Mouse (Mus musculus) cerebellum, adult 2 months (tissue): ENCODE results near the gene Adgrg1. TPM values are rescaled to one million over a fixed set of nuclear protein-coding genes. Genes with fewer than 3 reads are reported as not detected.
A peak's percentile ranks its signal among the peaks of the same experiment; 100 is the strongest.

Experiments used
- DNase-seq, 2 experiments: peaks; one replicate each; pipeline ENCODE4 v3.0.0; 2021
- H3K27ac ChIP-seq: fragments of 200-500 bp; 2 replicates; pipeline ENCODE4 v1.5.1; 2012; ENCODE audit warnings: low read length, control low read depth, inconsistent platforms; ENCODE audit not compliant: insufficient read depth
- H3K27me3 ChIP-seq: fragments of 200-500 bp; 2 replicates; pipeline ENCODE4 v1.6.1; 2012; ENCODE audit warnings: inconsistent platforms, mild to moderate bottlenecking, low read length, moderate library complexity; ENCODE audit not compliant: control insufficient read depth, insufficient read depth
- H3K4me1 ChIP-seq: fragments of 200-500 bp; 2 replicates; pipeline ENCODE4 v1.6.1; 2011; ENCODE audit warnings: low read length; ENCODE audit not compliant: control insufficient read depth, insufficient read depth
- H3K4me3 ChIP-seq: fragments of 200-500 bp; replicated peaks from 2 replicates; pipeline ENCODE3; 2011; ENCODE audit warnings: mild to moderate bottlenecking, low read depth, low read length, control low read depth; ENCODE audit not compliant: insufficient read depth
- CTCF ChIP-seq: fragments of 200-500 bp; IDR thresholded peaks from 2 replicates; pipeline ENCODE4 v1.5.1; 2011; ENCODE audit warnings: low read depth, mild to moderate bottlenecking, control low read depth, low read length, moderate library complexity, borderline replicate concordance; ENCODE audit not compliant: insufficient read depth
- POLR2A ChIP-seq: fragments of 200-500 bp; IDR thresholded peaks from 2 replicates; pipeline ENCODE4 v1.6.1; 2011; ENCODE audit warnings: low read length, control low read depth, borderline replicate concordance; ENCODE audit not compliant: insufficient read depth
- WGBS: fragments of 180-500 bp; shearing (Covaris S2); methylation state at CpG from one replicate; pipeline ENCODE4 v1.1.7; 2018; 5-methylcytosine and 5-hydroxymethylcytosine counted together
- polyA plus RNA-seq: library from polyadenylated mRNA; depleted of rRNA; stranded (reverse); fragments of >200 nt; gene quantifications from 2 replicates; pipeline ENCODE4 v1.2.3, GENCODE M21; 2012

Adgrg1 gene
- polyA plus RNA-seq, 1 experiment: 75.8 TPM

DNA sequence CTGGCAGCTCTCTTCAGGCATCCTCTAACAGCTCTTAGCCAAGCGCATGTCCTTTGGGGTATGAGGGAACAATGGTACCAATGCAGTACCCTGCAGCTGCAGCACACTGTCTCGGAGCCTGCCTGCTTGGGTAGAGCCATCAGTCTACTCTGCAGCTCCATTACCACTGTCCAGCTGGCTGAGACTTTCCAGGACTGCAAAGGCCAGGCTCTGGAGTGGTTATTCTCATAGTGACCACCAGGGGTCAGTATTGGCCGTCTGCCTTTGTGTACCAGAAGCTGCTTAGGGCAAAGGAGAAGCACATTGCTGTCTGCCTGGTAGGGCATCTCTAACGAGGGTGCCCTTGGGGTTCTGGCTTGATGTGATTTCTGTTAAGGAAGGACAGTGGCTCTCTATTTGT is 24.5 kb upstream of the Adgrg1 start:
- no peak overlapping the region for H3K4me3 ChIP-seq
- peak; percentile 73 to 75 for DNase-seq
- TF ChIP-seq POLR2A: no peak
- TF ChIP-seq CTCF: peak; percentile 95
- no peaks in the 10 kb centered on the region for H3K27me3 ChIP-seq
- no peak overlapping the region for H3K27ac ChIP-seq
- 5% methylated on average over 4 of the region's 4 CpGs for WGBS
- no peaks in the 10 kb centered on the region for H3K4me1 ChIP-seq

DNA sequence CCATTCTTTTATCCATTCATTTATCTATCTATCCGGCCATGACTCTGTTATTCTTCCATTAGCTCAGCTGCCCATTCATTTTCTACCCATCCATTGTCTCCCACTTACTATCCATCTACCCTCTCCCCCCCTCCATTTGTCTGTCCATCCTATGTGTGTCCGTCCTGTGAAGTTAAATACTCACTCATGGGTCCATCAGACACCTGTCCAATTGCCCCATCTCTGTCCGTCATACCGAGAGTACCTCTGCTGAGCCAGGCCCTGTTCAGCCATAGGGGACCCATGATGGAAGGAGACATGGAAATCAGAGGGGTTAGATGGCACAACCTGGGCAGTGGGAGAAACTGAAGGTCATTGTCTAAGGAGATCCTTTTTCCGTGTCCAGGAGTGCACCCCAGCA is 24.1 kb upstream of the Adgrg1 start:
- Histone ChIP-seq H3K4me1 (no peaks in the 10 kb centered on the region), H3K4me3 (no peak overlapping the region), H3K27me3 (no peaks in the 10 kb centered on the region), H3K27ac (no peak overlapping the region)
- 73% methylated on average over 5 of the region's 5 CpGs for WGBS
- TF ChIP-seq POLR2A (no peak), CTCF (no peak)
- no peak for DNase-seq

DNA sequence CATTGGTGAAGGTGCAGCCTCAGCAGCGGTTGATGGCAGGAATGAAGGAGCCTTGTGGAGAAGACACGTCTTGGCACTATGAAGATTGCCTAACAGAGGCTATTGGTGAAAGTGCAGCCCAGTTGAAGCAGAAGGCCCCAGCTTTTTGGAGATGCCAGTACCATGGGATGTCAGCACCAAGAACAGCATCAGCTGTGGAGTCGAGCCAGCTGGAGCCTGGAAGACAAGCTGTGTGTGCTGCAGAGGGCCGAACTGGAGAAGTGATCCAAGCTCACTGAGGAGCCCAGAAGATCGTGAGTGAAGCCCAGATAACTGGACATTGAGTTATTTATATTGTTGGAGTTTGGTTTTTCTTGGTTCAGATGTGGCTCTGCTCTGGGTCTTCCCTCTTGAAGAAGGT is 22.5 kb upstream of the Adgrg1 start:
- Histone ChIP-seq H3K27me3 (no peaks in the 10 kb centered on the region), H3K4me3 (no peak overlapping the region), H3K27ac (no peak overlapping the region), H3K4me1 (no peaks in the 10 kb centered on the region)
- WGBS: 51% methylated on average over 5 of the region's 5 CpGs
- no peak for DNase-seq
- TF ChIP-seq CTCF: no peak
- TF ChIP-seq POLR2A: no peak

DNA sequence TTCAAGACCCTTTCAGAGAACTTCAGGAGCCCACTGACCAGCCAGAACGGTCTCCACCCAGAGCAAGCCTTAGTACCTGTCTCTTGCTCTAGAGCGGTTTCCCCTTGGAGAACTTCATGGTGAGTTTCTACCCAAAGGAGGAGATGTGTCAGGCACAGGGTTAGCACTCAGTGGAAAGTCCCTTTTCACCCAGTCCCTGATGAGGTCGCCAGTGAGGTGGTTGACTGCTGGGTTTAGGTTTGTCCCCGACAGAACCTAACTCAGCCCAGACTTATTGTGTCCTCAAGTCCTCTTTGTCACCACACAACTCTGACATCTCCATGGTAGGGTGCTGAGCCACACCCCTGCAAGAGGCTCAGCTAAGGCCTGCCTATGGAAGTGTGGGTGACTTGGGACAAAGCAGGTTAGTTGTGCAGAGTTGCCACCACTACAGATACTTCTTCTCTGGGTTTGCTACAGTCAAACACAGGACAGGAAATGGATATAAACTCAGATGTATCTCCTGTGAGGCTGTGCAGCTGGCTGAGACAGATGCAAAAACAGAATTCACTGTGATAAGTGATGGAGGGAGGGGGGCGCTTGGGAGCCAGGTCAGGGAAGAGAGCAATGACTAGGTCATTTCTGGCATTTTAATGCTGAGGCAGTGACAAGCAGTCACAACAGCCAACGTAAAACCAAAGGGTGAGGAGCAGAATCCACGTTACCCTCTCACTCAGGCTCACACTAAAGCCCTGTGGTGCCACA is 20.8 kb upstream of the Adgrg1 start:
- DNase-seq: no peak
- Histone ChIP-seq H3K4me1 (no peaks in the 10 kb centered on the region), H3K27ac (no peak overlapping the region), H3K4me3 (no peak overlapping the region), H3K27me3 (no peaks in the 10 kb centered on the region)
- TF ChIP-seq CTCF (no peak), POLR2A (no peak)
- WGBS: 69% methylated on average over 7 of the region's 7 CpGs

DNA sequence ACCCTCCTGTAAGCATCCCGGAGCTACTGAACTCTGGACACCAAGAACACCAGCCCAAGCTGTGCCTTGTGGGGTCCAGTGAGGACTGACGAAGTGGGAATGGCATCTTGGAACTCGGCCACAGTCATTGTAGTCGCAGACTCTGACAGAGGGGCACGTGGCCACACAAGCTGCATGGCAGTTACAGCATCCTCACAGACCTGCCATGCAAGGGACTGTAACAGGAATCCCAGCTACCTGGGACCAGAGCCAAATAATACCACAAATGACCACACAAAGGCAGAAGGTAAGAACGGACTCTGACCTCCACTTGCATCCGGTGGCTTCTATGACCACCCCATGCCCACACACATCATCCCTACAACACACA is 20.2 kb upstream of the Adgrg1 start:
- no peak overlapping the region for H3K4me3 ChIP-seq
- no peaks in the 10 kb centered on the region for H3K4me1 ChIP-seq
- no peaks in the 10 kb centered on the region for H3K27me3 ChIP-seq
- no peak overlapping the region for H3K27ac ChIP-seq
- no peak for TF ChIP-seq POLR2A
- TF ChIP-seq CTCF: no peak
- WGBS: 23% methylated on average over 7 of the region's 7 CpGs
- DNase-seq: no peak

DNA sequence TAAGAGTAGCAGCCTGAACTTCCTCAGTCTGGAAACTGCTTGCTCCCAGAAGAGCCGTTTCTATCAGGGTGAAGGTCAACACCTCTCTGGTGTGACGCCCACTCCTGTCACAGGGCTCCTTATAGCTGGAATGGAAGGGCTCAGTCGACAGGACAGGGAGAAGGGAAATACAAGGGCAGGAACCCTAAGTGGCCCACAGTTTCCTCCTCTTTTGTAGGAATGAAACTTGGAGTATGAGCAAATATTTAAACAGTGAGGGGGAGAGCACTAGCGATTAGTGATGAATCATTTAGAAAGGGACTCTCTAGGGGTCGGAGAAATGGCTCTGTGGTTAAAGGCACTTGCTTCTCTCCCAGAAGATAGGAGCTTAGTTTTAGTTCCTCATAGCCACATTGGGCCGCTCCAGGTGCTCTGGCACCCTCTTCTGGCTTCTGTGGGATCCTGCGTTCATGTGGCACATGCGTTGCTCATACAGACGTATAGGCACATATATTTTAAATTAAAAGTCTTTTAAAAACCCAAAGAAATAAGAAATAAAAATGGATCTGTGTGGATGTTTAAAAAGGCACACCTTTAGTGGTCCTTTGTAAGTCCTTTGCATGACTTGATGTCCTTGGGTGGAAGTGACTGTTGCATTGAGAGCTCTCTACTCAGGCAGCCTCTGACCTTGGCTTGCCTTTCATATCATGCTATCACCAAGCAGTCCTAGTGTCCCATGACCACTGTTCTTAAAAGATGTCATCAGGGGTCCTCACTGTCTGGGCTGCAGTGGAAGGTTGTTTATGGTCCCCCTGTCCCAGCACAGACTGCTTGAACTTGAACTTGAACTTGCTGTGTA is 19.4 kb upstream of the Adgrg1 start:
- no peak for DNase-seq
- TF ChIP-seq CTCF: peak; percentile 25; the same call in 1 of the 2 replicates
- no peak for TF ChIP-seq POLR2A
- H3K4me1 ChIP-seq: no peaks in the 10 kb centered on the region
- WGBS: 38% methylated on average over 9 of the region's 9 CpGs
- H3K27ac ChIP-seq: no peak overlapping the region
- H3K4me3 ChIP-seq: no peak overlapping the region
- no peaks in the 10 kb centered on the region for H3K27me3 ChIP-seq

DNA sequence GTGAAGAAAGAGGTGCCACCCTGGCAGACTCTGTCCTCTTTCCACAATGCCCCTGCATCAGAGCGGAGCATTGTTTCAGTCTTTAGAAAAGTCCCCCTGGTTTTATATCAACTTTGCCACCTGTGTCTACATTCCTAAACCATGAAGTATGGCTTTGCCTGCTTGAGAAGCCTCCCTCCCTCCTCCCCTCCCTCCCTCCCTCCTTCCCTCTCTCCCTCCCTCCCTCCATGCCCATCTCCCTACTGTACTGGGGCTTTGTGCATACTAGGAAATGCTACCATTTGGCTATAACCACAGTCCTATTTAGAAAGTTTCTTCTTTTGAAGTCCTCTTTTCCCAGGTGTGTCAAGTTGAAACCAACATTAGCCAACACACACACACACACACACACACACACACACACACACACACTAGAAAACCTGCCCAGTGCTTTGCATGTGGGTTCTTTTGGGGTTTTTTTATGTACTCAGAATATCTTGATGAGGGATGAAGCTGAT is 18.4 kb upstream of the Adgrg1 start:
- 100% methylated on average over 1 of the region's 1 CpGs for WGBS
- no peaks in the 10 kb centered on the region for H3K4me1 ChIP-seq
- no peak for DNase-seq
- no peak overlapping the region for H3K27ac ChIP-seq
- no peak overlapping the region for H3K4me3 ChIP-seq
- TF ChIP-seq CTCF: no peak
- no peak for TF ChIP-seq POLR2A
- H3K27me3 ChIP-seq: no peaks in the 10 kb centered on the region
